Mouse (Mus musculus): ENCODE results near the gene Pigyl.
A peak's percentile ranks its signal among the peaks of the same experiment; 100 is the strongest.

Pigyl gene

GRCm38 (mm10) chr9:22156497-22157245 is at the start of gene Pigyl:
Pigyl (plus strand) TSS chr9:22156846.
- DNase-seq (ENCODE audit: low spot score) = peak; percentile 99

- no peak for DNase-seq (ENCODE audit: low spot score)
Observed at GRCm38 (mm10) chr9:22108194-22108593, 48.5 kb upstream of the Pigyl start.

GRCm38 (mm10) chr9:22115635-22116034 is 41.0 kb upstream of the Pigyl start:
- DNase-seq (ENCODE audit: low spot score) = no peak

GRCm38 (mm10) chr9:22116086-22116485 is 40.6 kb upstream of the Pigyl start:
- no peak for DNase-seq (ENCODE audit: low spot score)

GRCm38 (mm10) chr9:22116740-22117426 is 39.8 kb upstream of the Pigyl start, which contains the start of gene Elof1:
Elof1 (minus strand) TSS chr9:22117172.
- DNase-seq (ENCODE audit: low spot score) = peak; percentile 94

- DNase-seq (ENCODE audit: low spot score) = no peak
Observed at GRCm38 (mm10) chr9:22117754-22118456, 38.7 kb upstream of the Pigyl start.

DNA sequence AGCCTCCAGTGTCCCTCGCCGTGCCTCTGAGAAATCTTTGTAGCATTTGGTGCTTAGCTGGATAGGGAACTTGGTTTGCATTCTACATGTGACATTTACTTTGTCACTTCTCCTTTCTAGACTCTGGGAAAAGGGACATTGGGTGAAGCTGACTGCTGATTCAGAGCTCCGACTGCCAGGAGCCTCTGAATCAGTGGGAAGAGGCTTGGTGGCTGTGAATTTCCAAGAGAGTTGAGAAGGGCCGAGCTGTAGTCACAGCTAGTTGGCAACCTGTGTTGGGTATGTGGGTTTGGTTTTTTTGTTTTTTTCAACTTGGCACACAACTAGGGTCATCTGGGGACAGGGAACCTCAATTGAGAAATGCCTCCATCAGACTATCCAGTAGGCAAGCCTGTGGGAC is 37.1 kb upstream of the Pigyl start:
- DNase-seq (ENCODE audit: low spot score) = no peak

DNA sequence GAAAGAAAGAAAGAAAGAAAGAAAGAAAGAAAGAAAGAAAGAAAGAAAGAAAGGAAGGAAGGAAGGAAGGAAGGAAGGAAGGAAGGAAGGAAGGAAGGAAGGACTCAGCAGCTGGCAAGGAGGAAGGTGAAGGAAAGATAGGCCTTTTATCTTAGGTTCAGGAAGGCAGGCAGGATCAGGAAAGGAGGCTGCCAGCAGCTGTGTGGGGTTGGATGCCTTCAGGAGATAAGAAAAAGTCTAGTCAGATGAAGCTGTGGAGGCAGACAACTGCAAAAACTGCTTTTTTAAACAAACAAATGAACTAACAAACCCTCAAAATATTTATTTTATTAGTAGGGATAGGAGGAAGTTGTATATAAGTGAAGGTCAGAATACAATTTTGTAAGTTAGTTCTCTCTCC is 35.1 kb upstream of the Pigyl start:
- no peak for DNase-seq (ENCODE audit: low spot score)

- no peak for DNase-seq (ENCODE audit: low spot score)
Observed at GRCm38 (mm10) chr9:22122005-22122404, 34.6 kb upstream of the Pigyl start.

GRCm38 (mm10) chr9:22123069-22123609 is 33.5 kb upstream of the Pigyl start:
- no peak for DNase-seq (ENCODE audit: low spot score)

DNA sequence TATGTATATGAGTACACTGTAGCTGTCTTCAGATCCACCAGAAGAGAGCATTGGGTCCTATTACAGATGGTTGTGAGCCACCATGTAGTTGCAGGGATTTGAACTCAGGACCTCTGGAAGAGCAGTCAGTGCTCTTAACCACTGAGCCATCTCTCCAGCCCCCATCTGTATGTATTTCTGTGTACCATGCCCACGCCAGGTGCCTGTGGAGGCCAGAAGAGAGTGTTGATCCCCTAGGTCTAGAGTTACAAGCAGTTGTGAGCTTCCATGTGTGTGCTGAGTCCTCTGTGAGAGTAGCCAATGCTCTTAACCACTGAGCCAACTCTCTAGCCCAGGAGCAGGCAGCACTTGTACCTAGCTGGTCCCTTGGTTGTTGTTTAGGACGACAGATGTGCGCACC is 32.5 kb upstream of the Pigyl start:
- DNase-seq (ENCODE audit: low spot score) = no peak

DNA sequence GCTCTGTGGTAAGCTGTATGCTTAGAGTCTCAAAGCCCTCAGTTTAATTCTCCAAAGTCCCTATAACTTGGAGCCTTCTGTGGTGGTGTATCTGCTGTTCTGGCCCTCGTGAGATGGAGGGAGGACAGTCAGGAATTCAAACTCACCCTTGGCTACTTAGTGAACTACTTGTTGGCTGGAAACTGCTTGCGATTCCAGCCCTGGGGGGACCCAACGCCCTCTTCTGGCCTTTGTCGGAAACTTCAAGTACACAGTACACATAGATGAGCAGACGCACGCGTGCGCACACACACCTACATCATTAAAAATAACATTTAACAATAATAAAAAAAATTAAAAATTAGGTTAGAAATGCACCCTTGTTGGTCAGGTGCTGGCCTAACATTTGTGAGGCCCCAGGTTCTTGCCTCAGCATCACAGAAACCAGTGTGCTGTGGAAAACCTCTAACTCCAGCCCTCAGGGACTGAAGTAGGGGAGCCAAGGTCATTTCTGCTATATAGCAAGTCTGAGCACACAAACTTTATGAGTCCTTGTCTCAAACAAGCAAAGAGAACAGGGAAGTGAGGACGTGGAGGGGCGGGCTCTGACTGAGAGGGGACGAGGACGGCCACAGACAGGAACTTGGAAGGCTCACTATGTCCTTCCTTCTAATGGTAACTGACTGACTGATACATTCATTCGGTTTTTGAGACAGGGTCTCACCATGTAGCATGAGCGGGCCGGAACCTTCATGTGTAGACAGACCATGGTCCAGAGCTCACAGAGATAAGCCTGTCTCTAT is 31.2 kb upstream of the Pigyl start:
- no peak for DNase-seq (ENCODE audit: low spot score)

DNA sequence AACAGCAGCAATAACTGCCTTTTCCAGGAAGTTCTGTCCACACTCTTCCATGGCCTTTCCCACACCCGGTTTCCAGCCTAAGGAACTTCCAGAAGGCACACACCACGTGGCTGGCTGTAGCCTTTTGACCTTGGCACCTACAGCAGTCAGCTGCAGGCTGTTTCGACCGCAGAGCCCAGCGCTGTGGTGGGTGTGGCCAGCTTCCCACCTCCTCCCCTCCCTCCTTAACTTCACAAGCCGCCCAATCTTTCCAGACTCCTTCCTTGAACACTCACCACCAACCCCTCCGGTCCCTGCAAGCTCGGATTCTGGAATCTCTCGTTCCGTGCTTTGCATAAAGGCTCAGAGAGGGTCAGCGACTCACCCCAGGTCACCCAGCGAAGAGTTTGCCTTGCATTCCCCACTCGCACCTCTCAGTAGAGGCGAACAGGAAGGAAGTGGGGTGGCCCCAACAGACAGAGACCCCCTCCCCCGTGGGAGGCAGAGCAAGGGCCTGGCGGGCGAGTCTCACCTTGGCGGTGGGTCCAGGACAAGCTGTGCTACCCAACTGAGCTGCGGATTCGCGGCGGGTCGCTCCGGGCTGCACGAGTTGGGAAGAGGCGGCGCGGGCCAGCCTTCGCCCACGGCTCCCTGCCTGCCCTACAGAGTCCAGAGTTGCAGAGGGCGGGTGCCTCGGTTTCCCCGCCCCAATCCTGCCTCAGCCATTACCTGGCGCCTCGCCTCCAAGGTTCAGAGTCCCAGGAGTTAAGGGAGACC is 25.2 kb upstream of the Pigyl start:
- peak; percentile 64 for DNase-seq (ENCODE audit: low spot score)

DNA sequence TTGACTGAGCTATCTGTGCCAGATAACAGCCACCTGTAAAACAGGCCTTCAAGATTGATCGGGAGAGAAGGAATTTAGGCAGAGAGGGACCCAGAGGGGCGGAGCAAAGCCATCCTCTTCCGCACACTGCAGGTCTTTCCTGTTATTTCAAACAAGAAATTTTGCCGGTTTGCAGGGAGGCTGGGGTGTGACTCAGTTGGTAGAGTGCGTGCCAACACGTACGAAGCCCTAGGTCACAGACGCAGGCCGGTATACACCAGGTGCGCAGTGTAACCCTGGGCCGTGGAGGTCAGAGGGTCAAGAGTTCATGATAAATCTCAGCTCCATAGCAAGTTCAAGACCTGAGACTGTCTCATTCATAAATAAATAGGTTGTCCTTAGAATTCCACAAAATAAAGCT is 24.4 kb upstream of the Pigyl start:
- no peak for DNase-seq (ENCODE audit: low spot score)

- no peak for DNase-seq (ENCODE audit: low spot score)
Observed at GRCm38 (mm10) chr9:22134246-22134890, 22.3 kb upstream of the Pigyl start.

- no peak for DNase-seq (ENCODE audit: low spot score)
Observed at GRCm38 (mm10) chr9:22134988-22135643, 21.5 kb upstream of the Pigyl start.

GRCm38 (mm10) chr9:22135644-22136390 is 20.8 kb upstream of the Pigyl start, which contains the start of gene Acp5:
Acp5 (minus strand) TSS chr9:22135711.
- DNase-seq (ENCODE audit: low spot score) = no peak

DNA sequence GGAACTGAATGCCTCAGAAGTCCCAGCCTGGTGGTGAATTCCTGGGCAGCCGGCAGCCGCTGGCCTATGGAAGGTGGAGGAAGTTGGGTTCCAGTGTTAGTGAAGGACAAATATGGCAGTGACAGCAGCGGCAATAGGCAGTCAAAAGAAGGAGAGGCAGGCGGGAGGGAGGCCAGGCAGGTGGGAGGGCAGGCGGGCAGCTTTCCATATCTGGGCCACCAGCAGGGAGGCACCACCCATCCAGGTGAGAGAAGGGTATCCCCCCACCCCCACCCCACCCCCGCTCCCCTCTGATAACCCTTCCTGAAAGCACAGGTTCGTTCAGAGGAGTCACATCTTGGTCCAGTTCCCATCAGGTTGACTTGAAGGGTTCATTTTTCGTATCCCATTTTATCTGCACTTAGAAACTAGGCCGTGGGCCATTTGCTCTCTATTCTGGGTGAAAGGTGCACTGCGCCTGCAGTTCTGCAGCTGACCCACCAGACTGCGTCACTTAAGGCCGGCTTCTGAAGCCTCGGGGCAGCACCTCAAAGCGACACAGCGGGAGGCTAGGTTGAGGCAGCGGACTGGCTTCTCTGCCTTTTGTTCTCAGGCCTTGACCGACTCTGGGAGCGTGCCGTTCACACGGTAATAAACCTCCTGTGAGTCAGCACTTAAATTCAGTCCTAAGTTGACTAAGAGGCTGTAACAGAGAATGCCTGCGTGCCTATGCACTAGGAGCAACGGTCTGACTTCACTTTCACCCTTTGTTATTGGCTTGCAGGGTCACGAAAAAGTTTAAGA is 19.7 kb upstream of the Pigyl start:
- DNase-seq (ENCODE audit: low spot score) = no peak

All from testis, postnatal 14 days (tissue).